In the genomic region with DNA sequence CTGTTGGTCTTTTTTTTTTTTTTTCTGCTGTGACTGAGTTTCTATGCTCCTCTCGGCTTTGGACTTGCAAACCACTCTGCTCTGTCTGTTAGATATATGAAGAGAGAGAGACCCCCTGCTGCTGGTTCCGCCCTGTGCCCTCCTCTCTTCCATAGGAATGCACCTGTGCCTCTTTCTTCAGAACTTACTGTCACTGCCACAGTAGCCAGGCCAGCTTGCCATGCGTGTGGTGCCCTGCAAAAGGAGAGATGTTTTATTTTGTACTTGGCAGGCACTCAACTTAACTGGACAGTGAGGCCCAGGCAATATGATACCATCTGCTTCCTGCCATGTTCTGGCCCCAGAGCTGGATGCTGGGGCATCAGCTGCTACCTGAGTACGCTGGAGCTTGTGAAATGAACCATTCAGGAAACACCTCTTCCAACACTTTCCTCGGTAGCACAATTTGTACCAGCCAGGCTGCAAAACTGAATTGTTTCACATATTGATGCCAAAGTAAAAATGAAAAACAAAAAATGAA, we compare ENCODE assay signal across 26 mouse cellular contexts.
DNase-seq lines count a peak whose midpoint lies in the region; ATAC-seq and TF ChIP-seq lines count a peak whose summit lies in the region.
"Had no signal": no experiment of that assay in that cellular context is flagged by ENCODE, and none has a peak within 500 bp of the region (broad histone marks: within the 10 kb centered on the region; RNA-seq: fewer than 3 reads in every experiment).

No protein-coding gene starts in this region.

- no peaks in the 10 kb centered on the region for H3K4me1 ChIP-seq in lung, postnatal 0 days (ENCODE audit: insufficient read depth, low read depth, low read length)
- H3K4me1 ChIP-seq: embryonic facial prominence, embryonic 10.5 days; forebrain, embryonic 15.5 days; intestine, embryonic 15.5 days; megakaryocyte, embryonic 14.5 days; neural tube, embryonic 12.5 days; stomach, embryonic 15.5 days had no signal

- no peak for ATAC-seq in lung, postnatal 0 days
- ATAC-seq: CD4-positive, CD25-positive, alpha-beta regulatory T cell, adult 4 months; forebrain, embryonic 15.5 days; intestine, embryonic 15.5 days; Patski had no signal

- intact Hi-C loops in left cerebral cortex, postnatal 4 days (cut with DNase I), result no loop called here

- no peaks in the 10 kb centered on the region for H3K27me3 ChIP-seq in lung, postnatal 0 days (replicated peaks; ENCODE audit: insufficient read depth, low read length)
- H3K27me3 ChIP-seq: forebrain, embryonic 15.5 days; intestine, embryonic 15.5 days; megakaryocyte, embryonic 14.5 days; neural tube, embryonic 12.5 days; Patski; stomach, embryonic 15.5 days had no signal

- H3K36me3 ChIP-seq in lung, postnatal 0 days (ENCODE audit: insufficient read depth, low read length), result no peaks in the 10 kb centered on the region
- H3K36me3 ChIP-seq: embryonic facial prominence, embryonic 10.5 days; forebrain, embryonic 15.5 days; intestine, embryonic 15.5 days; neural tube, embryonic 12.5 days; stomach, embryonic 15.5 days had no signal

- no peak for TF ChIP-seq EP300 in lung, postnatal 0 days (IDR thresholded peaks at IDR 0.05)

- peak; percentile 79 for DNase-seq in heart, adult 11 months
- no peak for DNase-seq in heart, postnatal 4 days
- peak; percentile 16 for DNase-seq in left cerebral cortex, postnatal 4 days
- DNase-seq in left cerebral cortex, adult 18-20 months (ENCODE audit: low spot score in 2 of 2), result no peak
- DNase-seq in cerebellum, adult 9-11 months, result peak; percentile 5
- DNase-seq in thymus, postnatal 36 days, result no peak
- no peak for DNase-seq in lung, postnatal 0 days (ENCODE audit: low spot score)
- DNase-seq: adrenal gland, adult 2 months; kidney, adult 9 months; kidney, postnatal 4 days; lung, embryonic 14.5 days; lung, postnatal 36 days; midbrain, embryonic 14.5 days; right cerebral cortex, adult 18-20 months; thymus, postnatal 4 days had no signal

- TF ChIP-seq CTCF in lung, postnatal 0 days (IDR thresholded peaks at IDR 0.05), result no peak

- no peak overlapping the region for H3K27ac ChIP-seq in lung, postnatal 0 days (ENCODE audit: low read length)
- H3K27ac ChIP-seq: embryonic facial prominence, embryonic 10.5 days; forebrain, embryonic 15.5 days; hindbrain, embryonic 14.5 days; intestine, embryonic 15.5 days; liver, embryonic 14.5 days; neural tube, embryonic 12.5 days; stomach, embryonic 15.5 days had no signal

- H3K4me3 ChIP-seq in lung, postnatal 0 days (ENCODE audit: low read depth, low read length), result no peak overlapping the region
- H3K4me3 ChIP-seq: embryonic facial prominence, embryonic 10.5 days; forebrain, embryonic 15.5 days; intestine, embryonic 15.5 days; megakaryocyte, embryonic 14.5 days; neural tube, embryonic 12.5 days; stomach, embryonic 15.5 days had no signal

- no peak overlapping the region for H3K4me2 ChIP-seq in lung, postnatal 0 days (replicated peaks; ENCODE audit: low read depth, low read length)
- H3K4me2 ChIP-seq: forebrain, embryonic 15.5 days; heart, embryonic 11.5 days; hindbrain, embryonic 14.5 days; intestine, embryonic 15.5 days; lung, embryonic 14.5 days; neural tube, embryonic 12.5 days; stomach, embryonic 15.5 days had no signal

- no peak overlapping the region for H3K9ac ChIP-seq in lung, postnatal 0 days (replicated peaks; ENCODE audit: low read depth)
- H3K9ac ChIP-seq: forebrain, embryonic 15.5 days; hindbrain, embryonic 14.5 days; intestine, embryonic 15.5 days; liver, embryonic 14.5 days; lung, embryonic 14.5 days; neural tube, embryonic 12.5 days; stomach, embryonic 15.5 days had no signal

- no peaks in the 10 kb centered on the region for H3K9me3 ChIP-seq in lung, postnatal 0 days (ENCODE audit: low read length)
- H3K9me3 ChIP-seq: embryonic facial prominence, embryonic 10.5 days; forebrain, embryonic 15.5 days; intestine, embryonic 15.5 days; neural tube, embryonic 12.5 days; stomach, embryonic 15.5 days had no signal

- 64% methylated on average over 5 of the region's 5 CpGs for WGBS in lung, postnatal 0 days

Comparison
In these comparisons a context has a peak if more than half of its experiments do, and no peak if none do; other contexts are left out.
1. DNase-seq: peak in heart, adult 11 months (single experiment), left cerebral cortex, postnatal 4 days (single experiment) and cerebellum, adult 9-11 months (single experiment); none in heart, postnatal 4 days (single experiment), left cerebral cortex, adult 18-20 months (0 of 2), thymus, postnatal 36 days (0 of 2) and lung, postnatal 0 days (single experiment).